Comparison of ENCODE assay signal across 9 mouse cellular contexts in genomic region chr5:136281351-136281750, GRCm38 (mm10). TPM values are rescaled to one million over a fixed set of nuclear protein-coding genes. Genes with fewer than 3 reads are reported as not detected.
DNase-seq lines count a peak whose midpoint lies in the region; ATAC-seq and TF ChIP-seq lines count a peak whose summit lies in the region.
"Had no signal": no experiment of that assay in that cellular context is flagged by ENCODE, and none has a peak within 500 bp of the region (broad histone marks: within the 10 kb centered on the region; RNA-seq: fewer than 3 reads in every experiment).

No protein-coding gene starts in this region.

- no peak for TF ChIP-seq POLR2A in MEL (IDR thresholded peaks at IDR 0.05; ENCODE audit: control insufficient read depth in 1 of 2, insufficient read depth in 1 of 2, low read depth in 1 of 2, low read length in 2 of 2, poor library complexity in 1 of 2)

- H3K9ac ChIP-seq in kidney, embryonic 14.5 days (ENCODE audit: low read depth, low read length) = no peak overlapping the region
- no peak overlapping the region for H3K9ac ChIP-seq in MEL (ENCODE audit: control insufficient read depth, low read depth, low read length, poor library complexity, severe bottlenecking)

- ATAC-seq in kidney, embryonic 14.5 days (ENCODE audit: low FRiP score, low TSS enrichment) = no peak
- ATAC-seq in granulocyte monocyte progenitor cell, adult 5-6 weeks (replicated peaks; ENCODE audit: poor library complexity, severe bottlenecking) = no peak

- H3K4me2 ChIP-seq in kidney, embryonic 14.5 days (replicated peaks; ENCODE audit: low read depth, low read length) = no peak overlapping the region

- WGBS in kidney, embryonic 14.5 days = 68% methylated on average over 6 of the region's 6 CpGs

- no peak overlapping the region for H3K27ac ChIP-seq in kidney, embryonic 14.5 days (ENCODE audit: low read depth, low read length)
- no peak overlapping the region for H3K27ac ChIP-seq in MEL (ENCODE audit: control insufficient read depth, low read depth, low read length)

- peak; percentile 22 for DNase-seq in adrenal gland, postnatal 10 days
- no peak for DNase-seq in adrenal gland, postnatal 4 days (ENCODE audit: low spot score in 2 of 2)
- DNase-seq in kidney, postnatal 4 days = peak; percentile 40 to 43
- DNase-seq in MEL (ENCODE audit: low read depth, low spot score) = peak; percentile 33
- DNase-seq in forelimb bud, embryonic 11.5 days (ENCODE audit: low read depth, low spot score) = peak; percentile 29
- DNase-seq in urinary bladder, postnatal 25 days (ENCODE audit: low spot score) = no peak

- no peaks in the 10 kb centered on the region for H3K27me3 ChIP-seq in kidney, embryonic 14.5 days (ENCODE audit: control insufficient read depth, insufficient read depth, low read length)
- no peaks in the 10 kb centered on the region for H3K27me3 ChIP-seq in MEL (ENCODE audit: control insufficient read depth in 1 of 2, insufficient read depth in 2 of 2, low read length in 2 of 2)

- TF ChIP-seq RAD21 in MEL (IDR thresholded peaks at IDR 0.05; ENCODE audit: low read depth, low read length) = peak; percentile 56

- no peaks in the 10 kb centered on the region for H3K9me3 ChIP-seq in kidney, embryonic 14.5 days (ENCODE audit: control insufficient read depth, low read length)
- H3K9me3 ChIP-seq in MEL (replicated peaks; ENCODE audit: insufficient read depth, low read length) = no peaks in the 10 kb centered on the region

- peak in 2 of 3 experiments; percentile 40 to 60; a peak in 5 of 6 replicates for TF ChIP-seq CTCF in MEL (IDR thresholded peaks at IDR 0.05 in 2 of 3, conservative IDR thresholded peaks at IDR 0.05 in 1 of 3; ENCODE audit: control insufficient read depth in 1 of 3, insufficient read depth in 1 of 3, low read depth in 2 of 3, low read length in 3 of 3, poor library complexity in 1 of 3, severe bottlenecking in 1 of 3)

- TF ChIP-seq EP300 in MEL (IDR thresholded peaks at IDR 0.05; ENCODE audit: low read depth in 1 of 2, low read length in 2 of 2) = no peak

- peaks cover 72% of the 10 kb centered on the region for H3K36me3 ChIP-seq in kidney, embryonic 14.5 days (ENCODE audit: control insufficient read depth, insufficient read depth, low read length)
- H3K36me3 ChIP-seq in MEL (ENCODE audit: control insufficient read depth in 1 of 2, insufficient read depth in 2 of 2, low read length in 2 of 2) = peaks cover 0 to 34% of the 10 kb centered on the region in 2 experiments; a peak in 2 of 4 replicates

- H3K4me1 ChIP-seq in kidney, embryonic 14.5 days (ENCODE audit: control insufficient read depth, insufficient read depth, low read length) = no peaks in the 10 kb centered on the region
- no peaks in the 10 kb centered on the region for H3K4me1 ChIP-seq in MEL (ENCODE audit: control insufficient read depth in 1 of 2, insufficient read depth in 2 of 2, low read length in 2 of 2)

- H3K4me3 ChIP-seq in kidney, embryonic 14.5 days (ENCODE audit: low read length) = no peak overlapping the region
- H3K4me3 ChIP-seq in MEL (ENCODE audit: control insufficient read depth in 1 of 2, insufficient read depth in 1 of 2, low read depth in 2 of 2, low read length in 2 of 2) = no peak overlapping the region
- H3K4me3 ChIP-seq: erythroblast, embryonic 14.5 days had no signal

- no peaks in the 10 kb centered on the region for H3K79me2 ChIP-seq in MEL (ENCODE audit: control insufficient read depth, insufficient read depth, low read length, poor library complexity)

TF ChIP-seq in MEL, 35 proteins besides CTCF, POLR2A, EP300 and RAD21:
- TF ChIP-seq ELF1 (IDR thresholded peaks at IDR 0.05; ENCODE audit: low read depth, low read length) (no peak), SMC3 (IDR thresholded peaks at IDR 0.05; ENCODE audit: low read depth, low read length) (peak; percentile 55), ETS1 (IDR thresholded peaks at IDR 0.05; ENCODE audit: low read depth, low read length) (no peak), USF2 (IDR thresholded peaks at IDR 0.05; ENCODE audit: borderline replicate concordance in 1 of 2, insufficient read depth in 1 of 2, low read depth in 1 of 2, low read length in 2 of 2) (no peak), MXI1 (IDR thresholded peaks at IDR 0.05; ENCODE audit: low read depth, low read length) (no peak), ZKSCAN1 (IDR thresholded peaks at IDR 0.05; ENCODE audit: low read depth, low read length) (no peak), POLR2AphosphoS5 (IDR thresholded peaks at IDR 0.05; ENCODE audit: borderline replicate concordance, low read depth, low read length) (no peak), HCFC1 (IDR thresholded peaks at IDR 0.05; ENCODE audit: low read depth, low read length) (no peak), POLR2AphosphoS2 (IDR thresholded peaks at IDR 0.05; ENCODE audit: low read length) (no peak), ZC3H11A (IDR thresholded peaks at IDR 0.05; ENCODE audit: low read depth, low read length) (0 out of 2 replicates have a peak, but pooled peaks have one; percentile 36)

RNA-seq across cellular contexts. Expression of gene Sh2b2, which starts 35.0 kb away (rescaled TPM):
- total RNA-seq in adrenal gland, postnatal 10 days (2021) = 10 to 100 TPM; 29.1 to 30.7 TPM
- total RNA-seq in adrenal gland, postnatal 4 days (2021) = 10 to 100 TPM; 15.6 to 18.6 TPM
- polyA plus RNA-seq in kidney, embryonic 14.5 days (2014; fragmentation: Nextera tagmentation; extraction: Ambion mirVana) = 5.0 and 5.4 TPM in 2 replicates
- total RNA-seq in MEL (2012; rRNA removed) = not detected in 2 replicates
- polyA plus RNA-seq in MEL (2012; ENCODE audit: insufficient read depth in 1 of 2, insufficient read length in 2 of 2, low read depth in 1 of 2, low replicate concordance in 2 of 2, missing spikeins in 1 of 2) = under 1 TPM in 1 of 2 experiments, not detected in 1; 0.07 TPM
- 32.9 and 67.0 TPM in 2 replicates for total RNA-seq in granulocyte monocyte progenitor cell, adult 5-6 weeks (2014; fragmentation: Nextera tagmentation)
- 10.9 and 13.9 TPM in 2 replicates for total RNA-seq in granulocyte monocyte progenitor cell, adult 5-6 weeks (2017)

Comparison
In these comparisons a context has a peak if more than half of its experiments do, and no peak if none do; other contexts are left out.
1. DNase-seq: peak in adrenal gland, postnatal 10 days (single experiment), kidney, postnatal 4 days (2 of 2), MEL (single experiment) and forelimb bud, embryonic 11.5 days (single experiment); none in adrenal gland, postnatal 4 days (0 of 2) and urinary bladder, postnatal 25 days (single experiment).
2. RNA of gene Sh2b2, which starts 35.0 kb away (total RNA-seq): 10.9 to 67.0 TPM in granulocyte monocyte progenitor cell, adult 5-6 weeks, 29.1 to 30.7 TPM in adrenal gland, postnatal 10 days and 15.6 to 18.6 TPM in adrenal gland, postnatal 4 days; not detected in MEL; every median in the first group is over 10 times any median in the second.